ENCODE assay signal across 8 mouse cellular contexts in genomic region chr8:11634331-11635011, GRCm38 (mm10). TPM values are rescaled to one million over a fixed set of nuclear protein-coding genes. Genes with fewer than 3 reads are reported as not detected.
A peak's percentile ranks its signal among the peaks of the same experiment; 100 is the strongest.
DNase-seq lines count a peak whose midpoint lies in the region; ATAC-seq and TF ChIP-seq lines count a peak whose summit lies in the region.

No protein-coding gene starts in this region.

- peak overlapping the region; percentile 98 for H3K9ac ChIP-seq in forebrain, postnatal 0 days
- peak overlapping the region; percentile 77 for H3K9ac ChIP-seq in liver, embryonic 14.5 days (replicated peaks)
- peak overlapping the region; percentile 84 for H3K9ac ChIP-seq in stomach, postnatal 0 days (ENCODE audit: low read length)

- H3K36me3 ChIP-seq in forebrain, postnatal 0 days (ENCODE audit: insufficient read depth): peaks cover 20% of the 10 kb centered on the region
- peaks cover 26% of the 10 kb centered on the region for H3K36me3 ChIP-seq in liver, embryonic 14.5 days (replicated peaks; ENCODE audit: control insufficient read depth, insufficient read depth, low read depth)
- H3K36me3 ChIP-seq in stomach, postnatal 0 days (ENCODE audit: control insufficient read depth, insufficient read depth, low read length): peaks cover 6% of the 10 kb centered on the region; the same call in 1 of the 2 replicates

- H3K4me2 ChIP-seq in forebrain, postnatal 0 days (ENCODE audit: low read depth): peak overlapping the region; percentile 87
- peak overlapping the region; percentile 79 for H3K4me2 ChIP-seq in liver, embryonic 14.5 days (ENCODE audit: low read depth)
- peak overlapping the region; percentile 94 for H3K4me2 ChIP-seq in stomach, postnatal 0 days (replicated peaks; ENCODE audit: low read depth)

- no peaks in the 10 kb centered on the region for H3K27me3 ChIP-seq in forebrain, postnatal 0 days (ENCODE audit: insufficient read depth, low read length)
- H3K27me3 ChIP-seq in liver, embryonic 14.5 days (ENCODE audit: control insufficient read depth, insufficient read depth, low read length): no peaks in the 10 kb centered on the region
- no peaks in the 10 kb centered on the region for H3K27me3 ChIP-seq in stomach, postnatal 0 days (ENCODE audit: control insufficient read depth, insufficient read depth, low read length)

- DNase-seq in kidney, adult 9 months: peak; percentile 19
- no peak for DNase-seq in kidney, adult 11 months
- DNase-seq in T-cell, adult 2 months (ENCODE audit: low spot score): peak; percentile 55
- peak; percentile 22 for DNase-seq in forebrain, postnatal 0 days
- peak in 1 of 3 experiments; percentile 31 for DNase-seq in liver, embryonic 14.5 days (ENCODE audit: low read depth in 3 of 3, low spot score in 3 of 3)
- DNase-seq in stomach, postnatal 0 days (ENCODE audit: low spot score): no peak
- no peak for DNase-seq in MN1 (ENCODE audit: low spot score)
- DNase-seq in cerebellum, adult 9-10 months: no peak

- no peak for TF ChIP-seq EP300 in liver, embryonic 14.5 days (IDR thresholded peaks at IDR 0.05; ENCODE audit: low read depth)
- no peak for TF ChIP-seq EP300 in stomach, postnatal 0 days (optimal IDR thresholded peaks at IDR 0.05)

- 0 out of 2 replicates have a peak, but pooled peaks have one; percentile 1 for ATAC-seq in forebrain, postnatal 0 days
- ATAC-seq in liver, embryonic 14.5 days (ENCODE audit: insufficient read depth): no peak
- no peak for ATAC-seq in stomach, postnatal 0 days (ENCODE audit: low FRiP score, low TSS enrichment)

- peak overlapping the region; percentile 99 for H3K27ac ChIP-seq in forebrain, postnatal 0 days (ENCODE audit: low read depth, low read length)
- no peak overlapping the region for H3K27ac ChIP-seq in liver, embryonic 14.5 days
- H3K27ac ChIP-seq in stomach, postnatal 0 days (replicated peaks): peak overlapping the region; percentile 97

- H3K4me3 ChIP-seq in forebrain, postnatal 0 days (ENCODE audit: low read depth, low read length): peak overlapping the region; percentile 99
- H3K4me3 ChIP-seq in liver, embryonic 14.5 days (ENCODE audit: insufficient read depth in 1 of 2, low read depth in 2 of 2, low read length in 2 of 2): peak overlapping the region; percentile 73 to 76
- peak overlapping the region; percentile 98 for H3K4me3 ChIP-seq in stomach, postnatal 0 days (ENCODE audit: low read depth, low read length)

- 1% methylated on average over 39 of the region's 39 CpGs for WGBS in forebrain, postnatal 0 days
- under 1% methylated on average over 39 of the region's 39 CpGs for WGBS in liver, embryonic 14.5 days (ENCODE audit: insufficient replicate concordance)
- under 1% methylated on average over 38 of the region's 39 CpGs for WGBS in stomach, postnatal 0 days

- no peak for TF ChIP-seq CTCF in forebrain, postnatal 0 days (IDR thresholded peaks at IDR 0.05; ENCODE audit: low read depth)
- no peak for TF ChIP-seq CTCF in liver, embryonic 14.5 days (IDR thresholded peaks at IDR 0.05; ENCODE audit: low read depth)
- no peak for TF ChIP-seq CTCF in stomach, postnatal 0 days (IDR thresholded peaks at IDR 0.05; ENCODE audit: low read depth)

- H3K9me3 ChIP-seq in forebrain, postnatal 0 days (ENCODE audit: low read length): no peaks in the 10 kb centered on the region
- H3K9me3 ChIP-seq in liver, embryonic 14.5 days (ENCODE audit: control insufficient read depth, low read length): no peaks in the 10 kb centered on the region
- no peaks in the 10 kb centered on the region for H3K9me3 ChIP-seq in stomach, postnatal 0 days (ENCODE audit: control insufficient read depth, low read length)

- peaks cover 5% of the 10 kb centered on the region; the same call in 1 of the 2 replicates for H3K4me1 ChIP-seq in forebrain, postnatal 0 days (ENCODE audit: insufficient read depth)
- peaks cover 13 to 17% of the 10 kb centered on the region in 2 experiments for H3K4me1 ChIP-seq in liver, embryonic 14.5 days (replicated peaks; ENCODE audit: control insufficient read depth in 2 of 2, insufficient read depth in 2 of 2, low read length in 1 of 2)
- H3K4me1 ChIP-seq in stomach, postnatal 0 days (replicated peaks; ENCODE audit: control insufficient read depth, insufficient read depth): no peaks in the 10 kb centered on the region; the same call in 1 of the 2 replicates

RNA-seq across cellular contexts. Expression of gene Ankrd10, which starts 1.1 kb away (rescaled TPM):
- total RNA-seq in forebrain, postnatal 0 days (2014; rRNA removed): 123 and 141 TPM in 2 replicates
- 79.6 and 89.2 TPM in 2 replicates for polyA plus RNA-seq in forebrain, postnatal 0 days (2015; fragmentation: Nextera tagmentation; extraction: Ambion mirVana)
- polyA plus RNA-seq in liver, embryonic 14.5 days (2012; rRNA removed): 24.8 and 25.3 TPM in 2 replicates
- 17.6 and 21.8 TPM in 2 replicates for polyA plus RNA-seq in liver, embryonic 14.5 days (2014; fragmentation: Nextera tagmentation; extraction: Ambion mirVana)
- 27.9 and 29.3 TPM in 2 replicates for polyA plus RNA-seq in stomach, postnatal 0 days (2015; fragmentation: Nextera tagmentation; extraction: Ambion mirVana)

Comparison
In these comparisons a context has a peak if more than half of its experiments do, and no peak if none do; other contexts are left out.
1. DNase-seq: peak in kidney, adult 9 months (single experiment), T-cell, adult 2 months (single experiment) and forebrain, postnatal 0 days (single experiment); none in kidney, adult 11 months (single experiment), stomach, postnatal 0 days (single experiment), MN1 (single experiment) and cerebellum, adult 9-10 months (single experiment).
2. Peak in every context shown above with its lines, with median percentiles within 50 percentile points of each other: H3K4me2 ChIP-seq, H3K4me3 ChIP-seq and H3K9ac ChIP-seq.